Mouse (Mus musculus) midbrain, embryonic 13.5 days (tissue): ENCODE measurements at regions not wholly inside any gene's neighbourhood (a gene's known extent, or its start where the extent isn't known, plus 50 kb on each side); places are given as distances from the start of the nearest gene placed in this dataset.

ENCODE experiments used
- ATAC-seq: fragments of 200-750 bp; cut with Nextera tagmentation; 2 replicates; pipeline ENCODE4 v1.8.0; 2017; ENCODE audit warnings: mild to moderate bottlenecking, moderate TSS enrichment, moderate library complexity
- H3K27ac ChIP-seq: fragments of 300-500 bp; sonication (generic); 2 replicates; pipeline ENCODE4 v1.5.1; 2015; ENCODE audit warnings: inconsistent platforms, mild to moderate bottlenecking, moderate library complexity
- H3K27me3 ChIP-seq: fragments of 300-500 bp; sonication (generic); 2 replicates; pipeline ENCODE4 v1.6.1; 2015; ENCODE audit warnings: mild to moderate bottlenecking, inconsistent platforms
- H3K36me3 ChIP-seq: fragments of 300-500 bp; sonication (generic); 2 replicates; pipeline ENCODE4 v1.6.1; 2015; ENCODE audit warnings: mild to moderate bottlenecking, inconsistent platforms
- H3K4me1 ChIP-seq: fragments of 300-500 bp; sonication (generic); replicated peaks from 2 replicates; pipeline ENCODE4 v1.6.1; 2015; ENCODE audit warnings: inconsistent platforms
- H3K4me2 ChIP-seq: fragments of 300-500 bp; sonication (generic); replicated peaks from 2 replicates; pipeline ENCODE4 v1.6.1; 2015; ENCODE audit warnings: moderate library complexity, mild to moderate bottlenecking, inconsistent platforms
- H3K4me3 ChIP-seq: fragments of 300-500 bp; sonication (generic); replicated peaks from 2 replicates; pipeline ENCODE4 v1.5.1; 2015; ENCODE audit warnings: mild to moderate bottlenecking, inconsistent platforms
- H3K9ac ChIP-seq: fragments of 300-500 bp; sonication (generic); replicated peaks from 2 replicates; pipeline ENCODE4 v1.6.1; 2015; ENCODE audit warnings: mild to moderate bottlenecking, inconsistent platforms
- H3K9me3 ChIP-seq: fragments of 300-500 bp; sonication (generic); 2 replicates; pipeline ENCODE4 v1.6.1; 2016; ENCODE audit warnings: mild to moderate bottlenecking, inconsistent platforms
- WGBS: fragments of 180-500 bp; shearing (Covaris S2); methylation state at CpG from one replicate; pipeline ENCODE4 v1.1.7; 2015; 5-methylcytosine and 5-hydroxymethylcytosine counted together

DNA sequence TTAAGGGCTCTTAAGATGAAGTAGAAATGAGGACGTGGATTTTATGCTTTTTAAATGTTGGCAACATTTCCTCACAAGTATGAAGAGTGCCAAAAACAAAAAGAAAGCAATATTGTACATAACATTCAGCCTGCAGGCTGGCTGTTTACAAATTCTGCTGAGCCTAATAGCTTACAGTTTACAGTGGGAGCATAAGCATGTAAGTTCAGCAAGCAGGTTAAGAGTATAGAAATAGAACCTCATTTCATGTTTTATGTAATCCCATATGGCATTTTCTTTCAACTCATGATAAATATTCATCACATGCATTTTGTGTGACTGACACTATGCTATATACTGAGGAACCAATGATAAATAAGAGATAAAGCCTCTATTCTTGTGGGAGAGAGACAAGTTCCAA lies 1520.6 kb upstream of the Tenm4 start:
- ATAC-seq: no peak
- Histone ChIP-seq H3K36me3 (no peaks in the 10 kb centered on the region), H3K9ac (no peak overlapping the region), H3K4me1 (no peaks in the 10 kb centered on the region), H3K27me3 (no peaks in the 10 kb centered on the region), H3K27ac (no peak overlapping the region), H3K4me2 (no peak overlapping the region), H3K9me3 (no peaks in the 10 kb centered on the region), H3K4me3 (no peak overlapping the region)
- 63% methylated on average over 1 of the region's 1 CpGs for WGBS

DNA sequence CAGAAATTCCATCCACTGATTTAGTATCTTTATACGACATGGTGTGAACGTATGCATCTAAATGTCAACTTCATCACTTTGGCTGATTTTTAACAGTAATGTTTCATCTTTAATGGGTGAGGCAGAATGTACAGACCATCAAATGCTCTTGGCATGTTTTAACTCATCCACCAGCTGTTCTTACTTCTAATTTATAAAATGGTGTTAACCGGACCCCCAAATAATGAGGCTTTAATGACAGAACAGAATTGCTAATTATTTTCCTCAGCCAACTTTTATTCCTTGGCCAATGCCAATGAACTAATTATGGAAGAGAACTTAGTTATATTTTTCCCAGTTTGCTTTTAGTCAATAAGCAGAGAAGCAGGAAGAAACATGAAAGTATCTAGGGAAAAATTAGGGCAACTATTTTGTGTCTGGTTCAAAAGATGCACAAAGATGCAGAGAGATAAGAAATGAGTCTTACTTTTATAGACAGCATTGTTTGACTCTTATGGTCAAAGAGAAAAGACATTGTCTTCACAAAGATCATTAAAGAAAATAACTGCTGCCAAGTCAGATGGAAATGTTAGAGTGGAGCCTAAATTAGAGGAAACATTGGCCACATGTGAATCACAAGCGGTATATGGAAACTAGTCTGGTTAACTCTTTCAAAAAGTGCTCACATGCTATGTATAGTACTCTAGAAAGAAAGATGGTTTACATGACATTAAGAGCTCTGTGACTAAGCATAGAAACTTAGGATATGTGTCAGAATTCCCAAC lies 1504.5 kb upstream of the Tenm4 start:
- Histone ChIP-seq H3K9ac (no peak overlapping the region), H3K4me1 (no peaks in the 10 kb centered on the region), H3K27me3 (no peaks in the 10 kb centered on the region), H3K9me3 (no peaks in the 10 kb centered on the region), H3K4me2 (no peak overlapping the region), H3K27ac (no peak overlapping the region), H3K4me3 (no peak overlapping the region), H3K36me3 (no peaks in the 10 kb centered on the region)
- WGBS: 88% methylated on average over 4 of the region's 4 CpGs
- ATAC-seq: no peak

- no peak overlapping the region for H3K9ac ChIP-seq
- H3K4me1 ChIP-seq: no peaks in the 10 kb centered on the region
- no peak overlapping the region for H3K4me3 ChIP-seq
- H3K27ac ChIP-seq: no peak overlapping the region
- H3K4me2 ChIP-seq: no peak overlapping the region
- no peaks in the 10 kb centered on the region for H3K9me3 ChIP-seq
- ATAC-seq: no peak
- no peaks in the 10 kb centered on the region for H3K36me3 ChIP-seq
- H3K27me3 ChIP-seq: no peaks in the 10 kb centered on the region
- 32% methylated on average over 1 of the region's 1 CpGs for WGBS
These were observed 1502.8 kb upstream of the Tenm4 start for GRCm38 (mm10) chr7:94668296-94668695.

DNA sequence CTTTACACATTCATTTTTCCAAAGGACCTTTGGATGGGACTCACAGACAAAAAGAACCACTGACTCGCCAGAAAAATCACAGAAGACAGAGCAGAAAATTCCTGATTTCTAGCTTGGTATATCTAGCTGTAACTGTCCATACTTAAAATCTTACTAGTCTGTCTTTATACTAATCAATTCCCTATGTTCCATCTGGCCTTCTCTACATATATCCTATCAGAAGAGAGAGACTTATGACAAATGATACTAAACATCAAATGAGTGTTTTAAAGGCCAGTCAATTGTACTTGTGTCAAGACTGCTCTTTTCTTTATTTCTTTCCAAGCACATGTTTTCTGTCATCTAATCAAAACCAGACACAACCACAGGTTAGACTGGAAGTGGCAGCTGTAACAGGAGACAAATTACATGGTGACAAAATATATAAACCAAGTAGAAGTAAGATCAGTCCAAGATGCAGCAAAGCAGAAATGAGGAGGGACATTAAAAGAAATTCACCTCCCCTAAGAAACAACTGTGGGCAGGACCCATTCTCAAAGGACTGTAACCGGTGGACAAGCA lies 1502.1 kb upstream of the Tenm4 start:
- Histone ChIP-seq H3K27ac (no peak overlapping the region), H3K4me3 (no peak overlapping the region)
- 40% methylated on average over 2 of the region's 2 CpGs for WGBS

GRCm38 (mm10) chr7:94687887-94688286 lies 1483.2 kb upstream of the Tenm4 start:
- WGBS: 11% methylated on average over 2 of the region's 2 CpGs
- H3K36me3 ChIP-seq: no peaks in the 10 kb centered on the region
- peaks cover 7% of the 10 kb centered on the region for H3K4me1 ChIP-seq
- ATAC-seq: peak; percentile 66; the same call in 1 of the 2 replicates
- no peak overlapping the region for H3K4me2 ChIP-seq
- no peak overlapping the region for H3K9ac ChIP-seq
- H3K9me3 ChIP-seq: no peaks in the 10 kb centered on the region
- 0 out of 2 replicates have a peak overlapping the region, but pooled peaks have one; percentile 47 for H3K27ac ChIP-seq
- H3K4me3 ChIP-seq: no peak overlapping the region
- H3K27me3 ChIP-seq: no peaks in the 10 kb centered on the region

More for the DNA sequence above, 1502.1 kb upstream of the Tenm4 start:
- H3K4me1 ChIP-seq: no peaks in the 10 kb centered on the region
- no peaks in the 10 kb centered on the region for H3K27me3 ChIP-seq
- H3K9ac ChIP-seq: no peak overlapping the region
- H3K4me2 ChIP-seq: no peak overlapping the region
- no peaks in the 10 kb centered on the region for H3K9me3 ChIP-seq
- no peak for ATAC-seq
- H3K36me3 ChIP-seq: no peaks in the 10 kb centered on the region

DNA sequence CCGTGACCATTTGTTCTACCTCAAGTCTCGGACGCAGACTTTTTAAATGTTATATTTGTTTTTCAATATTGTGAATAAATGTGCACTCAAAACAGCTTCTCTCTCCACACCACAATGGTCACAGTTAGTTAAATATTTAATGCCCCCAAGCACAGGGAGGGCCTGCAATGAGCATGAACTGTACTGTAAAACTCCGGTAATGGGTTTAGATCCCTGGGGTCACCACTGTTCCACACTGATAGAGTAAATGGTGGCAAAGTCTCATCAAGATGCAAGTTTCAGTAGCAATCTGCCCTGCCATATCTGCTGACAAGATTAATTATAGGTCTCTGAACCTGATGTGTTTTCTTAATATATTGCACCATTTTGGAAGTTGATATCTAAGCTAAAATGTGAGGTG lies 1473.8 kb upstream of the Tenm4 start:
- no peaks in the 10 kb centered on the region for H3K36me3 ChIP-seq
- ATAC-seq: peak; percentile 84
- no peak overlapping the region for H3K4me2 ChIP-seq
- 0 out of 2 replicates have a peak, but pooled peaks cover 2% of the 10 kb centered on the region for H3K4me1 ChIP-seq
- H3K27me3 ChIP-seq: no peaks in the 10 kb centered on the region
- H3K9ac ChIP-seq: no peak overlapping the region
- WGBS: 74% methylated on average over 4 of the region's 4 CpGs
- H3K27ac ChIP-seq: no peak overlapping the region
- no peaks in the 10 kb centered on the region for H3K9me3 ChIP-seq
- no peak overlapping the region for H3K4me3 ChIP-seq

DNA sequence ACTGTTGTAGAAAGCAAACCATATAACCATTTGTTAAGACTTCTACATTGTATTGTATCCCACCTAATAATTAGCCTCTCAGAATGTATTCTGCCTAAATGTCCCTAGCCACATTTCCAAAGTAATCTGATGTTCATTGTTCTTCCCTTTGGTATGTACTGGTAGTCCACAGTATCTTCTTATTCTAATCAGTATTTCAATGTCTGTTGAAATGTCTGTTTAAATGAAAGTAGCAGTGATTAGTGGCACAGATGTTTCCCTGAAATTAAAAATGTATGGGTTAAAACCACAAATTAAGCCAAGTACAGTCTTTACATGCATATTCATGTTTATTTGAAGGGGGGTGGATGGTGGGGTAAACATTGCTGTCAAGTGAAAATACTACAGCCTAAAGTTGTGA lies 1464.6 kb upstream of the Tenm4 start:
- no peak for ATAC-seq

DNA sequence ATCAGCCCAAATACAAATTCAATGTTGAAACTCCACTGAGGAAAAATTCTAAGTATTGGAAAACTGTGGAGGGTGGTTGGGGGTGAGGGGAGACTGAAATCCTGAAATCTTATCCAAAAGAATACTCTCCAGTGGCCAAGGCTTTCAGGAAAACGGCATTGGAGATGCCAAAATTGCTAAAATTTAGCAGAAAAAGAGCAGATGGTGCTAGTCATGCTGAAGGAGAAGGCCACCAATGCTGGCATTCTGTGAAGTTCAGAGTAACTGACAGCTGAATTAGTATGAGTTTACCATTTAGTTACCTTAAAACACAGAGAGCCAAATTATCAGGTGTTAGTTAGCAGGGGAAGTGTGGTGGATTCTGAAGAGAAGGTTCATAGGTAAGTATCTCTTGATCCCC lies 1437.6 kb upstream of the Tenm4 start:
- Histone ChIP-seq H3K36me3 (no peaks in the 10 kb centered on the region), H3K27me3 (no peaks in the 10 kb centered on the region), H3K4me1 (0 out of 2 replicates have a peak, but pooled peaks cover 2% of the 10 kb centered on the region), H3K4me3 (no peak overlapping the region), H3K9me3 (no peaks in the 10 kb centered on the region), H3K4me2 (no peak overlapping the region), H3K27ac (no peak overlapping the region), H3K9ac (no peak overlapping the region)
- ATAC-seq: no peak
- 88% methylated on average over 1 of the region's 1 CpGs for WGBS

More for the DNA sequence above, 1464.6 kb upstream of the Tenm4 start:
- H3K4me2 ChIP-seq: no peak overlapping the region
- H3K27me3 ChIP-seq: no peaks in the 10 kb centered on the region
- H3K4me1 ChIP-seq: no peaks in the 10 kb centered on the region
- no peaks in the 10 kb centered on the region for H3K9me3 ChIP-seq
- no peak overlapping the region for H3K27ac ChIP-seq
- H3K36me3 ChIP-seq: no peaks in the 10 kb centered on the region
- no peak overlapping the region for H3K9ac ChIP-seq
- no peak overlapping the region for H3K4me3 ChIP-seq

GRCm38 (mm10) chr7:94734741-94735140 lies 1436.3 kb upstream of the Tenm4 start:
- Histone ChIP-seq H3K9ac (no peak overlapping the region), H3K9me3 (no peaks in the 10 kb centered on the region), H3K27me3 (no peaks in the 10 kb centered on the region), H3K4me2 (no peak overlapping the region), H3K4me3 (no peak overlapping the region), H3K27ac (no peak overlapping the region), H3K4me1 (0 out of 2 replicates have a peak, but pooled peaks cover 2% of the 10 kb centered on the region), H3K36me3 (no peaks in the 10 kb centered on the region)
- no peak for ATAC-seq
- 68% methylated on average over 4 of the region's 4 CpGs for WGBS
